Mouse (Mus musculus) midbrain, embryonic 11.5 days (tissue): ENCODE data around the gene Izumo1. TPM values are rescaled to one million over a fixed set of nuclear protein-coding genes. Genes with fewer than 3 reads are reported as not detected.

Source experiments
- ATAC-seq: fragments of 200-750 bp; cut with Nextera tagmentation; 2 replicates; pipeline ENCODE4 v1.8.0; 2017; ENCODE audit warnings: moderate TSS enrichment, moderate library complexity; ENCODE audit not compliant: low FRiP score
- DNase-seq: peaks from one replicate; pipeline ENCODE4 v3.0.0; 2015; ENCODE audit warnings: low spot score; ENCODE audit errors: missing footprints
- H3K27ac ChIP-seq: fragments of 300-500 bp; sonication (generic); 2 replicates; pipeline ENCODE4 v1.5.1; 2014; ENCODE audit warnings: low read depth, low read length
- H3K27me3 ChIP-seq: fragments of 300-500 bp; sonication (generic); 2 replicates; pipeline ENCODE4 v1.6.1; 2014; ENCODE audit warnings: mild to moderate bottlenecking, low read length, moderate library complexity, mixed read lengths; ENCODE audit not compliant: control insufficient read depth, insufficient read depth
- H3K36me3 ChIP-seq: fragments of 300-500 bp; sonication (generic); 2 replicates; pipeline ENCODE4 v1.6.1; 2014; ENCODE audit warnings: mild to moderate bottlenecking, low read length, moderate library complexity, mixed read lengths; ENCODE audit not compliant: control insufficient read depth, insufficient read depth
- H3K4me1 ChIP-seq: fragments of 300-500 bp; sonication (generic); 2 replicates; pipeline ENCODE4 v1.6.1; 2014; ENCODE audit warnings: low read length; ENCODE audit not compliant: control insufficient read depth, insufficient read depth
- H3K4me2 ChIP-seq: fragments of 300-500 bp; sonication (generic); 2 replicates; pipeline ENCODE4 v1.6.1; 2014; ENCODE audit warnings: mild to moderate bottlenecking, moderate library complexity
- H3K4me3 ChIP-seq: fragments of 300-500 bp; sonication (generic); 2 replicates; pipeline ENCODE4 v1.5.1; 2014; ENCODE audit warnings: low read depth, low read length
- H3K9ac ChIP-seq: fragments of 300-500 bp; sonication (generic); 2 replicates; pipeline ENCODE4 v1.6.1; 2014; ENCODE audit warnings: low read length
- H3K9me3 ChIP-seq: fragments of 300-500 bp; sonication (generic); 2 replicates; pipeline ENCODE4 v1.6.1; 2016; ENCODE audit warnings: low read length; ENCODE audit not compliant: control insufficient read depth
- WGBS: fragments of 180-500 bp; shearing (Covaris S2); extraction: QIAGEN DNeasy Blood & Tissue Kit; methylation state at CpG from one replicate; pipeline ENCODE4 v1.1.7; 2014; 5-methylcytosine and 5-hydroxymethylcytosine counted together
- polyA plus RNA-seq: library from polyadenylated mRNA; unstranded; fragments of >200 nt; fragmentation: Nextera tagmentation; extraction: Ambion mirVana; gene quantifications from 2 replicates; pipeline ENCODE4 v1.2.1, GENCODE M21; 2014

Gene Izumo1
- polyA plus RNA-seq, 1 experiment from 2014 or later: 0.29 TPM

DNA sequence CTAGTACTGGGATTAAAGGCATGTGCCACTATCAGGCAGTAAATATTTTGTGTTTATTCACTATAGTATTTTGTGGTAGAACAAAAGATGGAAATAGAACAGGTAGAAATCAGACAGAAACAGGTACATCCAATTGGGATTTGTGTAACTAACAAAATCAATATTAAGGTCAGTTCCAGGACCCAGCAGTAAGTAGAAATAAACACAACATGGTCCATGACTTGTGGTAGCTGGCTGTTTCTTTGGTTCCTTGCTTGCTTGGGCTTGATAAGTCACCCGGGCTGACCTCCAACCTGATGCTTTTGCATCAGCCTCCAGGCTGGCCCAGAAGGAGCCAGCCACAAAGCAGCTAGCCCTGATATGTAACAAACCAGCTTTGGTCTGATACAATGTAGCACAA, 12.1 kb upstream of the Izumo1 start:
- Histone ChIP-seq H3K4me2 (no peak overlapping the region), H3K9me3 (no peaks in the 10 kb centered on the region), H3K27me3 (no peaks in the 10 kb centered on the region), H3K4me1 (no peaks in the 10 kb centered on the region), H3K36me3 (no peaks in the 10 kb centered on the region), H3K27ac (no peak overlapping the region), H3K9ac (no peak overlapping the region), H3K4me3 (no peak overlapping the region)
- DNase-seq: no peak
- 68% methylated on average over 1 of the region's 1 CpGs for WGBS
- no peak for ATAC-seq

DNA sequence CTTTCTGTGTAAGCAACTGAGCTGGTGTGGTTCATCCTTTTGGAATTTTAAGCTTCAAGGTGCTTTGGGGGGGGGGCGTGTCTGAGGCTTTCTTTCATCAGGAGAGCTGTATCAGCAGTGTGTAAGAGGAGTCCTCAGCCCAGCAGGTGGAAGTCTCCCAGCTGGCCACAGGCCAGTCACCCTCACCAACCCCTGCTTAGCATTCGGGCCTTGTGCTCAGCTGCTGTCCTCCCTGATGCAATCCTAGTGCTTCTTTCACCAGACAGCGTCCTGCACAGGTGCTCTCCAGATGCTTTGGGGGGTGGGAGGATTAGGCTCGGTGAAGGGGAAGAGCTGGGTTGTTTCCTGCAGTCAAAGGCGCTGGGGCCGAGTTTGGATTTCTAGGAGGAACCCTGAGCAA, 5.3 kb upstream of the Izumo1 start:
- Histone ChIP-seq H3K27ac (no peak overlapping the region), H3K36me3 (no peaks in the 10 kb centered on the region), H3K27me3 (peaks cover 17% of the 10 kb centered on the region), H3K4me1 (no peaks in the 10 kb centered on the region), H3K4me3 (no peak overlapping the region), H3K9me3 (no peaks in the 10 kb centered on the region), H3K9ac (no peak overlapping the region), H3K4me2 (no peak overlapping the region)
- WGBS: 24% methylated on average over 6 of the region's 6 CpGs
- DNase-seq (no peak), ATAC-seq (no peak)

DNA sequence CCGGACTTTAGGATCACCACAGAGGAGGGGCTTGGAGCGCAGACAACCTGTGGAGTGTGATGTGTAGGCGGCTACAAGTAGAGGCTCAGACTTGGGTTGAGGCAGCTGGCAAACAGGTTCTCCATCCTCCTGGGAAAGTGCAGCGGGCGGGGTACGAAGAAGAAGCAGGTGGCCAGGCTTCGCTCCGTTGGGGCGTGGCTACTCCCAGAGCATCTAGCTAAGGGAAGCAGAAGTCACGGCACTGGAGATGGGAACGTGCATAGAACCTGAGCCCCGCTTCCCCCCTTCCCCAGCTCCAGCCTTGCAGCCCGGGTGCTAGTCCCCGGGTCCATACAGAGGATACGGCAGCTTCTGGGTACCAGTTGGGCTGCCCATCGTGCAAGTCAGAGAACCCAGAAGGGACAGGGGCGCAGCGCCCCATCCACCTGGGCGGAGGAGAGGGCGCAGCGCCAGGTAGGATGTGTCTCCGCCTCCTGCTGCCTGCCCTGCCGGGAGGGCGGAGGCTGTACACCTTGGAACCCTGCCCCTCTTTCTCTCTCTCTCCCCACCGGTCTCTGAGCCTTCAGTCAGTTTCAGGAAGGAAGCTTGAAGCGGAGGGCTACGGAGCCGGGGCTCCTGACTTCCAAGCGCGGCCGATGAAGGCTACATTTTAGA, 4.4 kb upstream of the Izumo1 start, which contains the start of gene Fut1:
TSS of gene Fut1 (plus strand) at position 248 of the 654 bp plus-strand sequence.
- Histone ChIP-seq H3K9ac (no peak within 1 kb of the TSS), H3K4me2 (no peak within 1 kb of the TSS), H3K9me3 (no peaks in the 10 kb centered on the region), H3K27me3 (peaks cover 17% of the 10 kb centered on the region), H3K4me3 (no peak within 1 kb of the TSS), H3K36me3 (no peaks in the 10 kb centered on the region), H3K4me1 (no peaks in the 10 kb centered on the region), H3K27ac (no peak within 1 kb of the TSS)
- 7% methylated on average over 31 of the region's 31 CpGs for WGBS
- ATAC-seq (no peak), DNase-seq (no peak)

GRCm38 (mm10) chr7:45618316-45618715, 3.3 kb upstream of the Izumo1 start:
- Histone ChIP-seq H3K36me3 (no peaks in the 10 kb centered on the region), H3K4me1 (no peaks in the 10 kb centered on the region), H3K4me3 (no peak overlapping the region), H3K9me3 (no peaks in the 10 kb centered on the region), H3K27me3 (peaks cover 17% of the 10 kb centered on the region), H3K4me2 (no peak overlapping the region), H3K9ac (no peak overlapping the region), H3K27ac (no peak overlapping the region)
- DNase-seq (no peak), ATAC-seq (no peak)
- WGBS: 86% methylated on average over 5 of the region's 5 CpGs

GRCm38 (mm10) chr7:45619592-45619991, 2.0 kb upstream of the Izumo1 start:
- Histone ChIP-seq H3K4me2 (no peak overlapping the region), H3K4me3 (no peak overlapping the region), H3K27me3 (peaks cover 17% of the 10 kb centered on the region), H3K9ac (no peak overlapping the region), H3K27ac (no peak overlapping the region), H3K36me3 (no peaks in the 10 kb centered on the region), H3K9me3 (no peaks in the 10 kb centered on the region), H3K4me1 (no peaks in the 10 kb centered on the region)
- no peak for ATAC-seq
- no peak for DNase-seq
- WGBS: 83% methylated on average over 5 of the region's 5 CpGs

DNA sequence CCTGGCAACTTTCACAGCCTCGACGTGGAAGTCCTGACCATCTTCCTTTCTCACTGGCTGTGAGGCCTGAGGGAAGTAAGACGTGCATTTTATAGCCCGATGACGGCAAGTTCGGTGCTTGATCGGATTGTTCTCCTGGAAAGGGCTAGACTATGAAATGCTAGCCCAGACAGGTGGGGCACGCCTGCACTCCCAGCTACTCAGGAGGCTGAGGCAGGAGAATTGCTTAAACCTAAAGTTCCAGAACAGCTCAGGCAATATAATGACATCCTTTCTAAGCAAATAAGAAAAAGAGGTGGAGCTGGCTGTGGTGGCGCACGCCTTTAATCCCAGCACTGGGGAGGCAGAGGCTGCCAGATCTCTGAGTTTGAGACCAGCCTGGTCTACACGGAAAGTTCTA, 1.9 kb downstream of the Izumo1 start:
- Histone ChIP-seq H3K27ac (no peak overlapping the region), H3K4me2 (no peak overlapping the region), H3K27me3 (peaks cover 16% of the 10 kb centered on the region), H3K9ac (no peak overlapping the region), H3K4me3 (no peak overlapping the region), H3K4me1 (no peaks in the 10 kb centered on the region; the same call in none of the 2 replicates), H3K9me3 (no peaks in the 10 kb centered on the region), H3K36me3 (no peaks in the 10 kb centered on the region)
- DNase-seq: no peak
- ATAC-seq: no peak
- WGBS: 91% methylated on average over 11 of the region's 11 CpGs

DNA sequence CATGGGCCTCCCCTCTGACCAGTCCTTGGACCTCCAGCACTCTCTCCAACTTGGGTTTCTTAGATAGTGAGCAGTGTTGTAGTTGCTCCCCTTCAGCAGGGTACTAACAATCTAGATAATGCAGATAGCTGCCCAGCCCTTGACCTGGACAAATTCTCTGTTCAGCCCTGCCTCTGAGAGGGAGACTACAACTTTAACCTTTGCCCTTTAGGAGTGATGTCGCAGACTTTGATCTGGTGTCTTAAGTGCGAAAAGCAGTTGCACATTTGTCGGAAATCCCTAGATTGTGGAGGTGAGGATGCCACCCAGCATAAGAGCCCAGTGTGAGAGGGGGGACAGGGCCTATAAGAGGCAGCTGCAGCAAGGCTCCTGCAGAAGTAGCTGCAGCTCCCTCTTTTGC, 3.1 kb downstream of the Izumo1 start:
- H3K27ac ChIP-seq: no peak overlapping the region
- no peak for DNase-seq
- H3K4me1 ChIP-seq: no peaks in the 10 kb centered on the region; the same call in none of the 2 replicates
- peaks cover 18% of the 10 kb centered on the region for H3K27me3 ChIP-seq
- H3K4me3 ChIP-seq: no peak overlapping the region
- no peak overlapping the region for H3K9ac ChIP-seq
- WGBS: 81% methylated on average over 3 of the region's 3 CpGs
- no peak overlapping the region for H3K4me2 ChIP-seq
- H3K36me3 ChIP-seq: no peaks in the 10 kb centered on the region
- ATAC-seq: no peak
- H3K9me3 ChIP-seq: no peaks in the 10 kb centered on the region

- H3K9me3 ChIP-seq: no peaks in the 10 kb centered on the region
- no peaks in the 10 kb centered on the region for H3K36me3 ChIP-seq
- H3K4me3 ChIP-seq: no peak overlapping the region
- H3K27me3 ChIP-seq: peaks cover 18% of the 10 kb centered on the region
- H3K27ac ChIP-seq: no peak overlapping the region
- no peak overlapping the region for H3K9ac ChIP-seq
- no peak for ATAC-seq
- WGBS: 94% methylated on average over 8 of the region's 8 CpGs
- no peaks in the 10 kb centered on the region; the same call in none of the 2 replicates for H3K4me1 ChIP-seq
- no peak for DNase-seq
- H3K4me2 ChIP-seq: no peak overlapping the region
Measured at GRCm38 (mm10) chr7:45625481-45625880, 3.9 kb downstream of the Izumo1 start.

DNA sequence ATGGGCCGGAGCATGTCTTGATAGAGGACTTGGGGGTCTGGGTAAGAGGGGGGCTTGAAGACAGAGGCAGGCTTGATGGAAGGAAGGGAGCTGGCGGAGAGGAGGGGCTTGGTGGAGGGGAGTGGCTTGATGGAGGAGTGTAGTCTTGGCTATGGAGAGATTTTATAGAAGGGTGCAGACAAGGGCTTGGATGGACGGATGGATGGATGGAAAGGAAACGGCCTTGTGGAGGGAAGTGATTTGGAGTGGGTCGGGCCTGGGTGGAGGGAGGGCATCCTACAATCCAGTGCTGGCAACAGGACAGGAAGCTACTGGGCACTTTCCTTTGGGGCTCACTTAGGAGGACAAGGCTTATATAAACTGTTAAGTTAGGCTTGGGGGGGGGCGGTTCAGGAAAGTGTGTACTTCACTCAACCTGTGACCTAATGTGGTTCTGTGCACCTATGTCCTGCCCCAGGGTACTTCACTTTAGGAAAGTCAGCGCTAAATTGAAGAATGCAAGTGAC, 5.0 kb downstream of the Izumo1 start:
- ATAC-seq (no peak), DNase-seq (no peak)
- Histone ChIP-seq H3K36me3 (no peaks in the 10 kb centered on the region), H3K4me3 (no peak overlapping the region), H3K27ac (no peak overlapping the region), H3K4me1 (no peaks in the 10 kb centered on the region; the same call in none of the 2 replicates), H3K4me2 (no peak overlapping the region), H3K9ac (no peak overlapping the region), H3K27me3 (peaks cover 18% of the 10 kb centered on the region), H3K9me3 (no peaks in the 10 kb centered on the region)
- 93% methylated on average over 7 of the region's 7 CpGs for WGBS
